Mouse (Mus musculus) cerebellum, postnatal 36 days (tissue): ENCODE results near the gene Lasp1.

Experiments used
- DNase-seq, 2 experiments: peaks; one replicate each; pipeline ENCODE4 v3.0.0; 2021 to 2022; ENCODE audit warnings: mixed read lengths in 2 of 2

The Lasp1 gene

GRCm38 (mm10) chr11:97883542-97883917 is 84.7 kb downstream of the Lasp1 start:
- DNase-seq, result peak; percentile 62 to 67

GRCm38 (mm10) chr11:97883918-97884600 is 85.3 kb downstream of the Lasp1 start, which contains the start of gene Fbxo47:
TSS of gene Fbxo47 (minus strand) at chr11:97884154.
- peak; percentile 97 for DNase-seq

GRCm38 (mm10) chr11:97884601-97885185 is 85.9 kb downstream of the Lasp1 start:
- peak in 1 of 2 experiments; percentile 7 for DNase-seq

- DNase-seq, result no peak
Observed at GRCm38 (mm10) chr11:97885296-97885915, 86.6 kb downstream of the Lasp1 start.
